Mouse (Mus musculus) cortical plate, adult 2 months (tissue): ENCODE results near the gene Necab3.

ENCODE experiments used
- CTCF ChIP-seq: fragments of 200-500 bp; IDR thresholded peaks from 2 replicates; pipeline ENCODE4 v1.5.1; 2011; ENCODE audit warnings: mild to moderate bottlenecking, control low read depth, low read length; ENCODE audit not compliant: insufficient read depth; ENCODE audit errors: extremely low read depth
- POLR2A ChIP-seq: fragments of 200-500 bp; IDR thresholded peaks from 2 replicates; pipeline ENCODE4 v1.6.1; 2011; ENCODE audit warnings: mild to moderate bottlenecking, low read length, control low read depth; ENCODE audit not compliant: insufficient read depth; ENCODE audit errors: extremely low read depth

DNA sequence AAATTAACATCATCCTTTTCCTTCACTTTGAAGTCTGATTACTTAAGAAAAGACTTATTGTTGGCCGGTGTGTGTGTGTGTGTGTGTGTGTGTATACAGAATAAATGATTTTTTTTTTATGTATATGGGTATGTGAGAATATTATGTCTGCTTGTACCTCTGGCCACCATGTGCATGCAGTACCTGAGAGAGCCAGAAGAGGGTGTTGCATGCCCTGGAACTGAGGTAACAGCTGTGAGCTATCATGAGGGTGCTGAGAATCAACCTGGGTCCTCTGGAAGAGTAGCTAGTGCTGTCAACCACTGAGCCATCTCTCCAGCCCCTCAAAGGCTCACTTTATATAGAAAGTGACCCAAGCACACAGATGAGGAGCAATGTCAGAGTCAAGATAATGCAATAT, 22.7 kb upstream of the Necab3 start:
- TF ChIP-seq CTCF (no peak), POLR2A (no peak)
